Mouse (Mus musculus) erythroblast, embryonic 14.5 days (primary cell): ENCODE measurements around the gene Snu13. TPM values are rescaled to one million over a fixed set of nuclear protein-coding genes. Genes with fewer than 3 reads are reported as not detected.

Experiments
- H3K27me3 ChIP-seq: 2 replicates; pipeline ENCODE4 v1.6.1; 2012; ENCODE audit warnings: inconsistent platforms; ENCODE audit not compliant: control insufficient read depth
- H3K36me3 ChIP-seq: 2 replicates; pipeline ENCODE4 v1.6.1; 2012; ENCODE audit warnings: mild to moderate bottlenecking, inconsistent platforms; ENCODE audit not compliant: control insufficient read depth
- H3K4me1 ChIP-seq: 2 replicates; pipeline ENCODE4 v1.6.1; 2012; ENCODE audit warnings: inconsistent platforms; ENCODE audit not compliant: control insufficient read depth
- H3K4me3 ChIP-seq: replicated peaks from 2 replicates; pipeline ENCODE3; 2012; ENCODE audit warnings: moderate library complexity, mild to moderate bottlenecking, inconsistent platforms
- H3K9me3 ChIP-seq: 2 replicates; pipeline ENCODE4 v1.6.1; 2012; ENCODE audit warnings: low read length, inconsistent platforms, mixed read lengths; ENCODE audit not compliant: control insufficient read depth
- GATA1 ChIP-seq: IDR thresholded peaks from 2 replicates; pipeline ENCODE4 v1.6.1; 2012; ENCODE audit warnings: low read length, inconsistent platforms, mixed read lengths
- TAL1 ChIP-seq: IDR thresholded peaks from 3 replicates; pipeline ENCODE4 v1.6.1; 2012; ENCODE audit warnings: low read length, inconsistent platforms, mixed read lengths
- polyA plus RNA-seq: library from polyadenylated mRNA; stranded (reverse); fragments of >175 nt; gene quantifications from 2 replicates; pipeline ENCODE4 v1.2.3, GENCODE M21; 2012

Gene Snu13
- polyA plus RNA-seq, 1 experiment, result 3.0 TPM

DNA sequence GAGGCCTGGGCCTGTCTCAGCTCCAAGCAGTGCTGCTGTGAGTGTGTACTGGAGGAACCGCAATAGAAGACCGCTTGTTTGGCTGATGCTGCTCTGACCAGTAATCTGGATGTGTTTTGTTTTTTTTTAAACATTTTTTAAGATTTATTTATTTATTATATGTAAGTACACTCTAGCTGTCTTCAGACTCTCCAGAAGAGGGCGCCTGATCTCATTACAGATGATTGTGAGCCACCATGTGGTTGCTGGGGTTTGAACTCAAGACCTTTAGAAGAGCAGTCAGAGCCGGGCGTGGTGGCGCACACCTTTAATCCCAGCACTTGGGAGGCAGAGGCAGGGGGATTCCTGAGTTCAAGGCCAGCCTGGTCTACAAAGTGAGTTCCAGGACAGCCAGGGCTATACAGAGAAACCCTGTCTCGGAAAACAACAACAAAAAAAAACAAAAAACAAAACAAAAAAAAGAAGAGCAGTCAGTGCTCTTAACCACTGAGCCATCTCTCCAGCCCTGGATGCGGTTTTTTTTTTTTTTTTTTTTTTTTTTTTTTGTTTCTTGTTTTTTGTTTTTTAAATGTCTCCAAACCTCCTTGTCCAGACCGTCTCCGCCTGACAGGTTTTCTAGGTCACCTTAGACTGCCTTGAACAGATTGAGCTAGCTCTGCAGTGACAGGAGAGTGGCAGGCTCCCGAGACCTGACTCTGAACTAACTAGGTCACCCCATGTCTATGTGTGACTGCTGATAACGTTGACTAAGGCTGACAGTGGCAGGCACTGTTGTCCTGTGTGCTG, 11.3 kb downstream of the Snu13 start:
- H3K36me3 ChIP-seq, result peaks cover 91% of the 10 kb centered on the region
- no peak overlapping the region for H3K4me3 ChIP-seq
- TF ChIP-seq GATA1 (no peak), TAL1 (no peak)
- no peaks in the 10 kb centered on the region for H3K27me3 ChIP-seq
- H3K9me3 ChIP-seq, result no peaks in the 10 kb centered on the region
- no peaks in the 10 kb centered on the region for H3K4me1 ChIP-seq

DNA sequence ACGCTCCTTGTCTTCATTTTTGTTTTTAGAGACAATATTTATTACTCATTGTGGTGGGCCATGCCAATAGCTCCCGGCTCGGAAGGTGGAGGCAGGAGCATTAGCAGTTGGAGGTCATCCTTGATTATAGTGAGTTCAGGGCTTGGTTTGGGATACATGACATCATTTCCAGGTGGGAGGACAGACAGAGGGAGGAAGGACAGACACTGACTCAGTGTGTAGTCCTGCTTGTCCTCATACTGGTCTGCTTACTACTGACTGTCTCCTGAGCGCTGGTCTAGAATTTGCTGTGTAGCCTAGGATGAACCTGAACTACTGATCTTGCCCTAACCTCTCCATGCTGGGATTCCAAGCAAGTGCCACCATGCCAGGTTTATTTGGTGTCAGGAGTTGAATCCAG, 13.6 kb downstream of the Snu13 start, which contains the start of gene Desi1:
Gene Desi1 (minus strand): TSS at position 101 of the 400 bp plus-strand sequence.
- Histone ChIP-seq H3K4me1 (no peaks in the 10 kb centered on the region; the same call in 1 of the 2 replicates), H3K36me3 (peaks cover 92% of the 10 kb centered on the region), H3K4me3 (no peak within 1 kb of the TSS), H3K9me3 (no peaks in the 10 kb centered on the region), H3K27me3 (no peaks in the 10 kb centered on the region)
- TF ChIP-seq TAL1 (no peak), GATA1 (no peak)

DNA sequence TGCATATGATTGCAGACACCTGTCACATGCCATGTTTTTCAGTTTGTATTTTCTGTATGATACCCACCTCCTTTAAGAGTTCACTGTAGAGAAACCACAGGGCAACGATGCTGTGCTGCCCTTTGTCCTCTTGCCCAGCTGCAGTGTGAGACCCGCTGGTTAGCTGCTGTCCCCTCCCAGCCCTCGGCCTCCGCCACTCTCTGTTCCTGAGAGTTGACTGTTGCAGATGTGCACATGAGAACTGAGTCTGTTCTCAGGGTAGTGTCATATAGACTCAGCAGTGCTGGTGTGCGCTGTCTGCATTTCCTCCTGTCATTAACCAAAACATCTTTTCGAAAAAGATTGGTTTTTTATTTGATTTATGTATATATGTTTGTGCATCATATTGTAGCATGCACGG, 15.0 kb downstream of the Snu13 start:
- TF ChIP-seq GATA1 (no peak), TAL1 (no peak)
- Histone ChIP-seq H3K27me3 (no peaks in the 10 kb centered on the region), H3K4me3 (no peak overlapping the region), H3K9me3 (no peaks in the 10 kb centered on the region), H3K4me1 (no peaks in the 10 kb centered on the region; the same call in 1 of the 2 replicates), H3K36me3 (peaks cover 91% of the 10 kb centered on the region)

DNA sequence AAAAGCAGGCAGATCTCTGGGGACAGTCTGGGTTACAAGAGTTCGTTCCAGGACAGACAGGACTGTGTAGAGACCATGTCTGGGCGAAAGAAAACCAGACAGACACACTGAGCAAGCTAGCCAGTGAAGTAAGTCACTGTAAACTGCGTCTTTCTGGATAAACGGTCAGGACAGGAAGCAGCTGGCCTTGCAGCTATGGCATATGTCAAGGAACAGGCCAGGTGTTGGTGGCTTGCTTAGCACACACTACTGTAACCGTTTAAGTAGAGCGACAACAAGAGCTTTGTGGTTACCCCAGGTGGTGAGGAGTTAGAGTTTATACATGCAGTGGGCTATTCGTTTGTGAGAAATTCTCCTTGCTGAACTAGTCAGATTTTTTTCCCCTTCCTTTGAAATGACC, 19.7 kb downstream of the Snu13 start:
- Histone ChIP-seq H3K27me3 (no peaks in the 10 kb centered on the region), H3K9me3 (no peaks in the 10 kb centered on the region), H3K4me3 (no peak overlapping the region), H3K36me3 (peaks cover 96% of the 10 kb centered on the region), H3K4me1 (no peaks in the 10 kb centered on the region; the same call in 1 of the 2 replicates)
- no peak for TF ChIP-seq GATA1
- TF ChIP-seq TAL1, result no peak

DNA sequence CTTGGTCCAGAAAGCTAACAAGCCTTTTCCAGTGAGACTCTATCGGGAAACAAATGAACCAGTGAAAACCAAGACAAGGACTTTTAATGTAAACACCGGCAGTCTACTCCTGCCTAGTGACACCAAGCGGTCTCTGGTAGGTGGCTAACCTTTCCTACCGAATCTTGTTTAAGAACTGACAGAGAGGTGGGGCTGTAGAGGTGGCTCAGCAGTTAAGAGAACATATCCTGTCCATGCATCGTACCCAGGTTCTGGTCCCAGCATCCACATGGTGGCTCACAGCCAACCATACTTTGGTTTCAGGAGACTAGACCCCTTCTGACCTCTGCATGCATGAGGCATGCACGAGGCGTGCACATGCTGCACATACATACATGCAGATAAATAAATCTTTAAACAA, 20.1 kb downstream of the Snu13 start:
- peaks cover 97% of the 10 kb centered on the region for H3K36me3 ChIP-seq
- no peak overlapping the region for H3K4me3 ChIP-seq
- no peak for TF ChIP-seq TAL1
- no peak for TF ChIP-seq GATA1
- no peaks in the 10 kb centered on the region for H3K27me3 ChIP-seq
- H3K9me3 ChIP-seq, result no peaks in the 10 kb centered on the region
- no peaks in the 10 kb centered on the region; the same call in 1 of the 2 replicates for H3K4me1 ChIP-seq

DNA sequence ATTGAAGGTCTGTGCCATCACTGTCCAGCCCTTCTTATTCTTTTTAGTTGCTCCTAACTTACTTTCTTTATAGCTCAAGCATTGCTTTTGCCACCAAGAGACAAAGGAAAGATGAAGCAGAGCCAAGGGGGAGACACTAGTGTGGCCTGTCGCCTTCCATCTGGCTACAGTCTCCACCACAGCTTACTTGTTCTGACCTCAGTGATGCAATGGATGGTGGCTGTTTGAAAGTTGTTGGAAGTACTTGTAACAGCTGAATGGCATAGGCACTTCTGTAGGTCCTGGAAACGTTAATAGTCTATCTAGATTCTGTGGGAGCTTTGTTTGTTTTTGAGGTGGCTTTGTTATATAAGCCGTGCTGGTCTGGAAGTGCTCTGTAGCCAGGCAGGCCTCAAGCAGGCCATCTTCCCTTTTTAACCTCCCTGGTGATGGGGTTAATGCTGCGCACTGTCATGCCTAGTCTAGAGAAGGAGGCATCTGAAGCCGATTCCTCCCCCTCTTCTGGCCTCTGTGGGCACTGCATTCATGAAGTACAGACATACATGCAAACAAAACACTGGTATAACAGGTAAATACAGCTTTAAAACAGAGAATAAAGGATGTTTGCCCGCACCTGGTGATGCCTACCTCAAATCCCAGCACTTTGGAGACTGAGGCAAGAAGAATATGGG, 23.3 kb downstream of the Snu13 start:
- H3K4me3 ChIP-seq, result no peak overlapping the region
- TF ChIP-seq GATA1 (no peak), TAL1 (no peak)
- peaks cover 91% of the 10 kb centered on the region for H3K36me3 ChIP-seq
- no peaks in the 10 kb centered on the region for H3K9me3 ChIP-seq
- no peaks in the 10 kb centered on the region for H3K27me3 ChIP-seq
- H3K4me1 ChIP-seq, result peaks cover 3% of the 10 kb centered on the region

DNA sequence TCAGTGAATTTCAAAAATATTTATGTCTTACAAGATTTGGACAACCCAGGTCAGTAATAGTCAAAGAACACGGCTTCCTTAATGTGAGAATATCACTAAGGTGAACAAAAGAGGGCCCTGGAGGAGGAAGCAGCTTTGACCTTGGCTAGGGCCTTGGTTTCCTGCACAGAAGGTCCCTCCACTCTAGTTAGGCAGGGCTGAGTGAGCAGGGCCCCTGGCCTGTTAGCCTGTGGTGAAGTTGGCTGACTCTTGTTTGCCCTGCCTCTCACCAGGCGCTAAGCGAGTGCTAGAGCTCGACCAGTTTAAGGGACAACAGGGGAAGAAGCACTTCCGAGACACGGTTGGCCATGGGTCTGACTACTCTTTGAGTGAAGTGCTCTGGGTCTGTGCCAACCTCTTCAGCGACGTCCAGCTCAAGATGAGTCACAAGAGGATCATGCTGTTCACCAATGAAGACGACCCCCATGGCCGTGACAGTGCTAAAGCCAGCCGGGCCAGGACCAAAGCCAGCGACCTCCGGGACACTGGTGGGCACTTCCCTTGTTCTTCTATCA, 24.8 kb downstream of the Snu13 start:
- Histone ChIP-seq H3K4me3 (no peak overlapping the region), H3K9me3 (no peaks in the 10 kb centered on the region), H3K4me1 (peaks cover 13% of the 10 kb centered on the region), H3K27me3 (no peaks in the 10 kb centered on the region), H3K36me3 (peaks cover 84% of the 10 kb centered on the region)
- TF ChIP-seq GATA1 (no peak), TAL1 (no peak)

DNA sequence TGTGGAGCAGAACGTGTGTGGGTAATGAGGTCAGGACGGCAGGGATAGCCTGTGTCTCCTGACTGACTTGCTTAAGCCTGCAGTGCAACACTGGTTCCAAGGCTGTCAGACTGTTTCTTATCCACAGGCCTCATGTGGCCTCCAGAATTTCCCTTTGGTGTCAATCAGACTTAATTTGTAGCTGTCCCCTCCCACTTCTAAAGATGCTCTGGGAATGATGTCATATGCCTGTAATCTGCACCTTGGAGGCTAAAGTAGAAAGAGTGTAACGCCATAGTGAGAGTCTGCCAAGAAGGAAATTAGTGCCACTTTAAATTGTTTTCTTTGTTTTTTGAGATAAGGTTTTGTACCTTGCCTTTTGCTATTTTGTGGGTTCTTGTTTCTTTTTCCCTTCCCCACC, 28.1 kb downstream of the Snu13 start:
- TF ChIP-seq GATA1, result no peak
- no peak for TF ChIP-seq TAL1
- Histone ChIP-seq H3K36me3 (peaks cover 54% of the 10 kb centered on the region), H3K27me3 (no peaks in the 10 kb centered on the region), H3K9me3 (no peaks in the 10 kb centered on the region), H3K4me3 (no peak overlapping the region), H3K4me1 (peaks cover 41% of the 10 kb centered on the region)

DNA sequence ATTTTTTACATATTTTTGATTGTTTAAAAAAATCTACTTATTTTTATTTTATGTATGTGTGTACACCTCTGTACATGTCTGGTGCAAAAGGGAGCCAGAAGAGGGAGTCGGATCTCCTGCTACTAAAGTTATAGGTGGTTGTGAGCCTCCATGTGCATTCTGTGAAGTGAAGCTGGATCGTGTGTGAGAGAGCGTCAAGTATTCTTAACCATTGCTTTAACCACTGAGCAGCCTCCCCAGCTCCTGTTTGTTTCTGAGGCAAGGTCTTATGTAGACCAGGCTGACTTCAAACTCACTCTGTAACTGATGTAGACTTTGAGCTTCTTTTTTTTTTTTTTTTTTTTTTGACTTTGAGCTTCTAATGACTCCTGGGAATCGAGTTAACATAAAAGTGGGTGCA, 29.9 kb downstream of the Snu13 start:
- TF ChIP-seq TAL1, result no peak
- no peak for TF ChIP-seq GATA1
- Histone ChIP-seq H3K27me3 (no peaks in the 10 kb centered on the region), H3K9me3 (no peaks in the 10 kb centered on the region), H3K4me3 (peak overlapping the region; percentile 88), H3K36me3 (peaks cover 39% of the 10 kb centered on the region), H3K4me1 (peaks cover 49% of the 10 kb centered on the region)
